Mouse (Mus musculus) CH12.LX (cell line): ENCODE data around the gene Emc9. TPM values are rescaled to one million over a fixed set of nuclear protein-coding genes. Genes with fewer than 3 reads are reported as not detected.

ENCODE experiments used
- DNase-seq: peaks from one replicate; pipeline ENCODE4 v3.0.0-alpha.2; 2013; ENCODE audit errors: extremely low read depth
- H3K27ac ChIP-seq: 2 replicates; pipeline ENCODE4 v1.5.1; 2012; ENCODE audit warnings: low read depth, mild to moderate bottlenecking, control low read depth, moderate library complexity; ENCODE audit not compliant: insufficient read depth
- H3K27me3 ChIP-seq: replicated peaks from 2 replicates; pipeline ENCODE3; 2012; ENCODE audit warnings: inconsistent platforms
- H3K36me3 ChIP-seq, 2 experiments: replicated peaks in 1 of 2; 2 replicates each; pipeline versions ENCODE3 to v1.6.1; 2012; ENCODE audit warnings: inconsistent platforms in 1 of 2, low read length in 1 of 2, mild to moderate bottlenecking in 1 of 2, mixed read lengths in 1 of 2, moderate library complexity in 1 of 2; ENCODE audit not compliant: control insufficient read depth in 1 of 2, insufficient read depth in 1 of 2
- H3K4me1 ChIP-seq, 2 experiments: 2 replicates each; pipeline ENCODE4 v1.6.1; 2012; ENCODE audit warnings: inconsistent platforms in 1 of 2, moderate library complexity in 1 of 2; ENCODE audit not compliant: insufficient read depth in 2 of 2, control insufficient read depth in 1 of 2
- H3K4me2 ChIP-seq: 2 replicates; pipeline ENCODE4 v1.6.1; 2012; ENCODE audit warnings: low read depth, mild to moderate bottlenecking, control low read depth; ENCODE audit not compliant: poor library complexity, insufficient read depth, severe bottlenecking
- H3K4me3 ChIP-seq, 3 experiments: fragments of 150-350 bp in 1 of 3; sonication (generic) in 1 of 3; replicated peaks in 1 of 3; 2 replicates each; pipeline versions ENCODE3 to v1.5.1; 2011 to 2012; ENCODE audit warnings: low read depth in 2 of 3, low read length in 2 of 3, mild to moderate bottlenecking in 2 of 3, moderate library complexity in 2 of 3, control low read depth in 1 of 3, improper control_type of control experiment in 1 of 3, inconsistent platforms in 1 of 3, mixed read lengths in 1 of 3; ENCODE audit not compliant: poor library complexity in 1 of 3
- H3K79me2 ChIP-seq: replicated peaks from 2 replicates; pipeline ENCODE4 v1.6.1; 2012; ENCODE audit warnings: mild to moderate bottlenecking, moderate library complexity; ENCODE audit not compliant: control insufficient read depth, poor library complexity, insufficient read depth, severe bottlenecking; ENCODE audit errors: extremely low read depth
- H3K9ac ChIP-seq: 2 replicates; pipeline ENCODE4 v1.6.1; 2012; ENCODE audit warnings: low read depth, mild to moderate bottlenecking, control low read depth, moderate library complexity; ENCODE audit not compliant: insufficient read depth
- H3K9me3 ChIP-seq: replicated peaks from 2 replicates; pipeline ENCODE3; 2012; ENCODE audit warnings: low read length, inconsistent platforms, mixed read lengths
- CHD1 ChIP-seq: IDR thresholded peaks from 2 replicates; pipeline ENCODE4 v1.6.1; 2012; ENCODE audit warnings: low read depth, low read length, improper control_type of control experiment, inconsistent platforms
- CTCF ChIP-seq, 2 experiments: IDR thresholded peaks in 1 of 2; conservative IDR thresholded peaks in 1 of 2; 2 replicates each; pipeline ENCODE4 v1.5.1; 2011 to 2012; ENCODE audit warnings: low read depth in 2 of 2, low read length in 2 of 2, improper control_type of control experiment in 1 of 2, inconsistent platforms in 1 of 2, mild to moderate bottlenecking in 1 of 2, moderate library complexity in 1 of 2
- ELF1 ChIP-seq: IDR thresholded peaks from 2 replicates; pipeline ENCODE4 v1.6.1; 2014; ENCODE audit warnings: low read depth, mild to moderate bottlenecking, inconsistent platforms, low read length, improper control_type of control experiment
- EP300 ChIP-seq: IDR thresholded peaks from 2 replicates; pipeline ENCODE4 v1.6.1; 2011; ENCODE audit warnings: low read length, improper control_type of control experiment
- ETS1 ChIP-seq: conservative IDR thresholded peaks from 2 replicates; pipeline ENCODE4 v1.6.1; 2012; ENCODE audit warnings: low read depth, mild to moderate bottlenecking, inconsistent platforms, low read length, improper control_type of control experiment, moderate library complexity
- HCFC1 ChIP-seq: IDR thresholded peaks from 2 replicates; pipeline ENCODE4 v1.6.1; 2012; ENCODE audit warnings: low read depth, mild to moderate bottlenecking, inconsistent platforms, low read length, improper control_type of control experiment
- IRF4 ChIP-seq: IDR thresholded peaks from 2 replicates; pipeline ENCODE4 v1.6.1; 2014; ENCODE audit warnings: low read depth, mild to moderate bottlenecking, inconsistent platforms, low read length, improper control_type of control experiment
- JUN ChIP-seq: IDR thresholded peaks from 2 replicates; pipeline ENCODE4 v1.6.1; 2011; ENCODE audit warnings: low read depth, mild to moderate bottlenecking, low read length, improper control_type of control experiment, moderate library complexity; ENCODE audit not compliant: insufficient read depth
- JUND ChIP-seq: conservative IDR thresholded peaks from 2 replicates; pipeline ENCODE4 v1.6.1; 2011; ENCODE audit warnings: low read depth, low read length, improper control_type of control experiment
- MAX ChIP-seq: IDR thresholded peaks from 2 replicates; pipeline ENCODE4 v1.6.1; 2011; ENCODE audit warnings: low read length, improper control_type of control experiment
- MEF2A ChIP-seq: IDR thresholded peaks from 2 replicates; pipeline ENCODE4 v1.6.1; 2014; ENCODE audit warnings: low read depth, mild to moderate bottlenecking, inconsistent platforms, low read length, improper control_type of control experiment, borderline replicate concordance
- MXI1 ChIP-seq: IDR thresholded peaks from 2 replicates; pipeline ENCODE4 v1.6.1; 2011; ENCODE audit warnings: mild to moderate bottlenecking, low read depth, low read length, improper control_type of control experiment
- NELFE ChIP-seq: IDR thresholded peaks from 2 replicates; pipeline ENCODE4 v1.6.1; 2011; ENCODE audit warnings: low read depth, low read length, improper control_type of control experiment
- POLR2A ChIP-seq: IDR thresholded peaks from 2 replicates; pipeline ENCODE4 v1.6.1; 2011; ENCODE audit warnings: low read depth, mild to moderate bottlenecking, improper control_type of control experiment, low read length
- RAD21 ChIP-seq: IDR thresholded peaks from 2 replicates; pipeline ENCODE4 v1.6.1; 2011; ENCODE audit warnings: low read depth, mild to moderate bottlenecking, low read length, improper control_type of control experiment, moderate library complexity
- RCOR1 ChIP-seq: conservative IDR thresholded peaks from 2 replicates; pipeline ENCODE4 v1.6.1; 2012; ENCODE audit warnings: low read depth, mild to moderate bottlenecking, inconsistent platforms, low read length, improper control_type of control experiment
- SMC3 ChIP-seq: IDR thresholded peaks from 2 replicates; pipeline ENCODE4 v1.6.1; 2011; ENCODE audit warnings: low read depth, low read length, improper control_type of control experiment
- TBP ChIP-seq: conservative IDR thresholded peaks from 2 replicates; pipeline ENCODE4 v1.6.1; 2011; ENCODE audit warnings: low read depth, low read length, improper control_type of control experiment
- TCF12 ChIP-seq: IDR thresholded peaks from 2 replicates; pipeline ENCODE4 v1.6.1; 2014; ENCODE audit warnings: low read depth, mild to moderate bottlenecking, inconsistent platforms, low read length, improper control_type of control experiment
- USF2 ChIP-seq: conservative IDR thresholded peaks from 2 replicates; pipeline ENCODE4 v1.6.1; 2011; ENCODE audit warnings: low read depth, low read length, improper control_type of control experiment
- ZKSCAN1 ChIP-seq: IDR thresholded peaks from 2 replicates; pipeline ENCODE4 v1.6.1; 2012; ENCODE audit warnings: low read depth, inconsistent platforms, low read length, improper control_type of control experiment, borderline replicate concordance
- ZMIZ1 ChIP-seq: IDR thresholded peaks from 2 replicates; pipeline ENCODE4 v1.6.1; 2012; ENCODE audit warnings: low read depth, mild to moderate bottlenecking, inconsistent platforms, low read length, improper control_type of control experiment
- dilution Hi-C: fragments of 300-500 bp; cut with MboI; formaldehyde crosslinking; loops from 2 replicates; pipeline ENCODE4 v1.14.3; 2020; ENCODE audit warnings: low sequenced_read_pairs; ENCODE audit not compliant: extremely low pct_unique_long_range_greater_than_20kb, extremely low pct_ligation_motif_present
- in situ Hi-C: fragments of 300-500 bp; cut with MboI; formaldehyde crosslinking; loops from 3 replicates; pipeline ENCODE4 v1.14.3; 2019; ENCODE audit warnings: low sequenced_read_pairs, low pct_ligation_motif_present, low pct_unique_long_range_greater_than_20kb, mixed read lengths
- polyA plus RNA-seq: library from polyadenylated mRNA; unstranded; fragments of >175 nt; gene quantifications from 2 replicates; pipeline ENCODE4 v1.2.1, GENCODE M21; 2012; ENCODE audit warnings: low read depth; ENCODE audit not compliant: insufficient read length
- total RNA-seq, 2 experiments: library from RNA; depleted of rRNA; stranded (reverse); fragments of 300-350 nt in 1 of 2; fragments of >200 nt in 1 of 2; gene quantifications; 2 replicates each; pipeline ENCODE4 v1.2.3; 2012 to 2014

Emc9 gene
- total and polyA plus RNA-seq, 3 experiments: 1.7 to 9.6 (median 4.2) TPM

- peak; percentile 81 for TF ChIP-seq ZMIZ1
- TF ChIP-seq EP300: no peak
- peak; percentile 33; the same call in 1 of the 2 replicates for TF ChIP-seq ETS1
- peak; percentile 37; the same call in 1 of the 2 replicates for TF ChIP-seq MXI1
- peak; percentile 91 for TF ChIP-seq TBP
- TF ChIP-seq ZKSCAN1: no peak
- TF ChIP-seq NELFE: peak; percentile 77
- TF ChIP-seq HCFC1: peak; percentile 59; the same call in 1 of the 2 replicates
- TF ChIP-seq JUND: 0 out of 2 replicates have a peak, but pooled peaks have one; percentile 36
- TF ChIP-seq JUN: no peak
- TF ChIP-seq RAD21: no peak
- peak; percentile 51; the same call in 1 of the 2 replicates for TF ChIP-seq CHD1
- no peak; the same call in 1 of the 2 replicates for TF ChIP-seq ELF1
- peak; percentile 95 for TF ChIP-seq MAX
- TF ChIP-seq RCOR1: 0 out of 2 replicates have a peak, but pooled peaks have one; percentile 38
Observed at GRCm38 (mm10) chr14:55540067-55540786, 44.9 kb downstream of the Emc9 start, which contains the start of gene Pck2 (continued).

- no peaks in the 10 kb centered on the region for H3K9me3 ChIP-seq
- no peak overlapping the region for H3K4me2 ChIP-seq
- H3K27me3 ChIP-seq: no peaks in the 10 kb centered on the region
- H3K36me3 ChIP-seq: peaks cover 0 to 2% of the 10 kb centered on the region in 2 experiments
- H3K27ac ChIP-seq: no peak overlapping the region
- no peak overlapping the region for H3K4me3 ChIP-seq
- no peak overlapping the region for H3K9ac ChIP-seq
- in situ Hi-C loops: loop anchor here (5.0 to 10.0 kb wide), 2 partner anchors 34 to 261 kb away; no protein-coding TSS in a partner anchor
- DNase-seq: no peak
- dilution Hi-C loops: no loop called here
- H3K4me1 ChIP-seq: peaks cover 12 to 15% of the 10 kb centered on the region in 2 experiments
- TF ChIP-seq IRF4 (0 out of 2 replicates have a peak, but pooled peaks have one; percentile 13), MEF2A (0 out of 2 replicates have a peak, but pooled peaks have one; percentile 28), USF2 (no peak), POLR2A (no peak), SMC3 (peak; percentile 77), CTCF (conservative IDR thresholded peaks at IDR 0.05 in 1 of 2, IDR thresholded peaks at IDR 0.05 in 1 of 2; ENCODE audit: low read depth in 2 of 2, low read length in 2 of 2) (peak; percentile 64 to 82), TCF12 (0 out of 2 replicates have a peak, but pooled peaks have one; percentile 13), RAD21 (peak; percentile 55)
- H3K79me2 ChIP-seq: peaks cover 9% of the 10 kb centered on the region
Observed at GRCm38 (mm10) chr14:55536116-55536745, 48.9 kb downstream of the Emc9 start.

Other genes with a start within 250 kb of the Emc9 start
Only the 20 nearest of the 31 such genes appear.
- 1.3 and 2.3 TPM in 2 replicates for gene Carmil3, start 94.7 kb downstream of the Emc9 start, total RNA-seq (2012; rRNA removed)
- 1.00 and 1.9 TPM in 2 replicates for gene Carmil3, start 94.7 kb downstream of the Emc9 start, total RNA-seq (2014; rRNA removed)
- 5.2 and 6.0 TPM in 2 replicates for gene Carmil3, start 94.7 kb downstream of the Emc9 start, polyA plus RNA-seq
- not detected in 2 replicates for gene Cpne6, start 74.9 kb downstream of the Emc9 start, total RNA-seq (2012; rRNA removed)
- not detected in 2 replicates for gene Cpne6, start 74.9 kb downstream of the Emc9 start, total RNA-seq (2014; rRNA removed)
- not detected in 2 replicates for gene Cpne6, start 74.9 kb downstream of the Emc9 start, polyA plus RNA-seq
- gene Nrl, start 60.3 kb downstream of the Emc9 start, total RNA-seq (2012; rRNA removed): 0.13 and 0.29 TPM in 2 replicates
- 0.14 and 0.86 TPM in 2 replicates for gene Nrl, start 60.3 kb downstream of the Emc9 start, total RNA-seq (2014; rRNA removed)
- 0.20 TPM in 1 of 2 replicates, not detected in the other for gene Nrl, start 60.3 kb downstream of the Emc9 start, polyA plus RNA-seq
- gene Pck2, start 45.0 kb downstream of the Emc9 start, total RNA-seq (2012; rRNA removed): 105 and 286 TPM in 2 replicates
- gene Pck2, start 45.0 kb downstream of the Emc9 start, total RNA-seq (2014; rRNA removed): 113 and 120 TPM in 2 replicates
- gene Pck2, start 45.0 kb downstream of the Emc9 start, polyA plus RNA-seq: 144 and 149 TPM in 2 replicates
- 36.1 and 39.1 TPM in 2 replicates for gene Dcaf11, start 25.3 kb downstream of the Emc9 start, total RNA-seq (2012; rRNA removed)
- gene Dcaf11, start 25.3 kb downstream of the Emc9 start, total RNA-seq (2014; rRNA removed): 29.3 and 30.2 TPM in 2 replicates
- 29.6 and 32.6 TPM in 2 replicates for gene Dcaf11, start 25.3 kb downstream of the Emc9 start, polyA plus RNA-seq
- gene A730061H03Rik, start 24.9 kb downstream of the Emc9 start, total RNA-seq (2012; rRNA removed): 0.34 and 0.63 TPM in 2 replicates
- not detected in 2 replicates for gene A730061H03Rik, start 24.9 kb downstream of the Emc9 start, total RNA-seq (2014; rRNA removed)
- gene A730061H03Rik, start 24.9 kb downstream of the Emc9 start, polyA plus RNA-seq: 0.93 and 1.4 TPM in 2 replicates
- gene Fitm1, start 9.7 kb downstream of the Emc9 start, total RNA-seq (2012; rRNA removed): not detected in 2 replicates
- not detected in 2 replicates for gene Fitm1, start 9.7 kb downstream of the Emc9 start, total RNA-seq (2014; rRNA removed)
- not detected in 2 replicates for gene Fitm1, start 9.7 kb downstream of the Emc9 start, polyA plus RNA-seq
- gene Psme1, start 7.2 kb downstream of the Emc9 start, total RNA-seq (2012; rRNA removed): 292 and 335 TPM in 2 replicates
- 338 and 377 TPM in 2 replicates for gene Psme1, start 7.2 kb downstream of the Emc9 start, total RNA-seq (2014; rRNA removed)
- gene Psme1, start 7.2 kb downstream of the Emc9 start, polyA plus RNA-seq: 638 and 740 TPM in 2 replicates
- 634 and 684 TPM in 2 replicates for gene Psme2, start 5.8 kb upstream of the Emc9 start, total RNA-seq (2012; rRNA removed)
- 467 and 546 TPM in 2 replicates for gene Psme2, start 5.8 kb upstream of the Emc9 start, total RNA-seq (2014; rRNA removed)
- 650 and 757 TPM in 2 replicates for gene Psme2, start 5.8 kb upstream of the Emc9 start, polyA plus RNA-seq
- gene Rnf31, start 6.4 kb upstream of the Emc9 start, total RNA-seq (2012; rRNA removed): 14.8 and 15.9 TPM in 2 replicates
- 3.2 and 3.8 TPM in 2 replicates for gene Rnf31, start 6.4 kb upstream of the Emc9 start, total RNA-seq (2014; rRNA removed)
- gene Rnf31, start 6.4 kb upstream of the Emc9 start, polyA plus RNA-seq: 18.2 and 22.6 TPM in 2 replicates
- 9.2 and 10.1 TPM in 2 replicates for gene Irf9, start 18.3 kb upstream of the Emc9 start, total RNA-seq (2012; rRNA removed)
- 9.6 and 11.2 TPM in 2 replicates for gene Irf9, start 18.3 kb upstream of the Emc9 start, total RNA-seq (2014; rRNA removed)
- gene Irf9, start 18.3 kb upstream of the Emc9 start, polyA plus RNA-seq: 12.4 and 12.8 TPM in 2 replicates
- not detected in 2 replicates for gene Rec8, start 32.7 kb upstream of the Emc9 start, total RNA-seq (2012; rRNA removed)
- gene Rec8, start 32.7 kb upstream of the Emc9 start, total RNA-seq (2014; rRNA removed): not detected in 2 replicates
- not detected in 2 replicates for gene Rec8, start 32.7 kb upstream of the Emc9 start, polyA plus RNA-seq
- gene Ipo4, start 50.7 kb upstream of the Emc9 start, total RNA-seq (2012; rRNA removed): 84.8 and 95.0 TPM in 2 replicates
- gene Ipo4, start 50.7 kb upstream of the Emc9 start, total RNA-seq (2014; rRNA removed): 47.5 TPM in 2 replicates
- gene Ipo4, start 50.7 kb upstream of the Emc9 start, polyA plus RNA-seq: 164 and 175 TPM in 2 replicates
- gene Gm49378, start 52.6 kb upstream of the Emc9 start, total RNA-seq (2012; rRNA removed): 0.17 TPM in 1 of 2 replicates, not detected in the other
- gene Gm49378, start 52.6 kb upstream of the Emc9 start, total RNA-seq (2014; rRNA removed): 9.1 and 11.7 TPM in 2 replicates
- gene Gm49378, start 52.6 kb upstream of the Emc9 start, polyA plus RNA-seq: 8.7 TPM in 1 of 2 replicates, not detected in the other
- gene Tm9sf1, start 58.5 kb upstream of the Emc9 start, total RNA-seq (2012; rRNA removed): 51.3 and 57.8 TPM in 2 replicates
- 36.1 and 39.5 TPM in 2 replicates for gene Tm9sf1, start 58.5 kb upstream of the Emc9 start, total RNA-seq (2014; rRNA removed)
- gene Tm9sf1, start 58.5 kb upstream of the Emc9 start, polyA plus RNA-seq: 58.0 and 65.3 TPM in 2 replicates
- 0.29 and 0.30 TPM in 2 replicates for gene Tssk4, start 64.9 kb upstream of the Emc9 start, total RNA-seq (2012; rRNA removed)
- 0.14 TPM in 1 of 2 replicates, not detected in the other for gene Tssk4, start 64.9 kb upstream of the Emc9 start, total RNA-seq (2014; rRNA removed)
- gene Tssk4, start 64.9 kb upstream of the Emc9 start, polyA plus RNA-seq: 0.26 and 0.31 TPM in 2 replicates
- 25.1 and 25.6 TPM in 2 replicates for gene Mdp1, start 75.2 kb upstream of the Emc9 start, total RNA-seq (2012; rRNA removed)
- gene Mdp1, start 75.2 kb upstream of the Emc9 start, total RNA-seq (2014; rRNA removed): 30.9 and 39.0 TPM in 2 replicates
- 23.4 and 26.0 TPM in 2 replicates for gene Mdp1, start 75.2 kb upstream of the Emc9 start, polyA plus RNA-seq
- gene Gmpr2, start 86.6 kb upstream of the Emc9 start, total RNA-seq (2012; rRNA removed): 34.3 and 37.3 TPM in 2 replicates
- gene Gmpr2, start 86.6 kb upstream of the Emc9 start, total RNA-seq (2014; rRNA removed): 51.3 and 54.9 TPM in 2 replicates
- 34.7 and 44.3 TPM in 2 replicates for gene Gmpr2, start 86.6 kb upstream of the Emc9 start, polyA plus RNA-seq
- 378 and 515 TPM in 2 replicates for gene Nedd8, start 86.8 kb upstream of the Emc9 start, total RNA-seq (2012; rRNA removed)
- 272 and 276 TPM in 2 replicates for gene Nedd8, start 86.8 kb upstream of the Emc9 start, total RNA-seq (2014; rRNA removed)
- gene Nedd8, start 86.8 kb upstream of the Emc9 start, polyA plus RNA-seq: 513 and 653 TPM in 2 replicates
- gene Tinf2, start 96.5 kb upstream of the Emc9 start, total RNA-seq (2012; rRNA removed): 25.2 and 29.1 TPM in 2 replicates
- gene Tinf2, start 96.5 kb upstream of the Emc9 start, total RNA-seq (2014; rRNA removed): 21.4 and 23.3 TPM in 2 replicates
- 31.1 and 33.2 TPM in 2 replicates for gene Tinf2, start 96.5 kb upstream of the Emc9 start, polyA plus RNA-seq